Mouse (Mus musculus) spleen, adult 2 months (tissue): ENCODE data around the gene Klra3.

Experiments
- CTCF ChIP-seq: fragments of 200-500 bp; IDR thresholded peaks from 2 replicates; pipeline ENCODE4 v1.5.1; 2011; ENCODE audit warnings: mild to moderate bottlenecking, inconsistent platforms; ENCODE audit not compliant: insufficient read depth, insufficient read length, insufficient replicate concordance; ENCODE audit errors: extremely low read depth
- POLR2A ChIP-seq: fragments of 200-500 bp; IDR thresholded peaks from 2 replicates; pipeline ENCODE4 v1.6.1; 2011; ENCODE audit warnings: low read depth, low read length, inconsistent platforms

- no peak for TF ChIP-seq POLR2A
- TF ChIP-seq CTCF, result no peak
Observed at GRCm38 (mm10) chr6:130385803-130386202, 48.4 kb upstream of the Klra3 start.
